Mouse (Mus musculus): ENCODE data around the gene En2. TPM values are rescaled to one million over a fixed set of nuclear protein-coding genes. Genes with fewer than 3 reads are reported as not detected.

The En2 gene
- polyA plus RNA-seq, 1 experiment from 2014 or later = 0.22 TPM

DNA sequence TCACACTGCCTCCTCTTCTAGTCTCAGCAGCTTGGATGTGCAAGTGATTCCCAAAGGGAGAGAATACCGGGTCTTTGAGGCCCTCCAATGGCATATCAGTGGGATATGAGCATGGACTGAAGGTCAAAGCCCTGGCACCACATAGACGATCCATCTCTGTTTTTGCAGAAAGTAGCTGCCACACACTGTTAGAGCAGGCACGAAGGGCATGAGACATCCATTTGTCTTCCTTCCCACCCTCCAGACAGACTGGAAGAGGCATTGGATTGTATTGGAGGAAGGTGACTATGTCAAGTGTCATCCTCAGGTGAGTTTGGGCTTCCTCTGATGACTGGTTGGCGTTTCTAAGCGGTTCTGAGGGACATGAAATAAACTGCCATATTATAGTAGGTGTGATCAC, 12.8 kb downstream of the En2 start:
- Histone ChIP-seq H3K36me3 (replicated peaks; ENCODE audit: control insufficient read depth, insufficient read depth, low read depth, low read length) (no peaks in the 10 kb centered on the region), H3K4me1 (ENCODE audit: control insufficient read depth, insufficient read depth, low read length) (no peaks in the 10 kb centered on the region), H3K27ac (replicated peaks; ENCODE audit: low read depth, low read length) (no peak overlapping the region), H3K4me2 (ENCODE audit: low read depth, low read length) (no peak overlapping the region), H3K9ac (replicated peaks; ENCODE audit: low read length) (no peak overlapping the region), H3K9me3 (replicated peaks; ENCODE audit: control insufficient read depth, low read length) (no peaks in the 10 kb centered on the region), H3K27me3 (ENCODE audit: control insufficient read depth, insufficient read depth, low read length) (peaks cover 65% of the 10 kb centered on the region), H3K4me3 (ENCODE audit: low read depth, low read length) (no peak overlapping the region)
- ATAC-seq (replicated peaks; ENCODE audit: insufficient number of reproducible peaks, low FRiP score, low TSS enrichment, low read depth) = no peak
- no peak for DNase-seq (ENCODE audit: low spot score)
- 20% methylated on average over 5 of the region's 5 CpGs for WGBS

DNA sequence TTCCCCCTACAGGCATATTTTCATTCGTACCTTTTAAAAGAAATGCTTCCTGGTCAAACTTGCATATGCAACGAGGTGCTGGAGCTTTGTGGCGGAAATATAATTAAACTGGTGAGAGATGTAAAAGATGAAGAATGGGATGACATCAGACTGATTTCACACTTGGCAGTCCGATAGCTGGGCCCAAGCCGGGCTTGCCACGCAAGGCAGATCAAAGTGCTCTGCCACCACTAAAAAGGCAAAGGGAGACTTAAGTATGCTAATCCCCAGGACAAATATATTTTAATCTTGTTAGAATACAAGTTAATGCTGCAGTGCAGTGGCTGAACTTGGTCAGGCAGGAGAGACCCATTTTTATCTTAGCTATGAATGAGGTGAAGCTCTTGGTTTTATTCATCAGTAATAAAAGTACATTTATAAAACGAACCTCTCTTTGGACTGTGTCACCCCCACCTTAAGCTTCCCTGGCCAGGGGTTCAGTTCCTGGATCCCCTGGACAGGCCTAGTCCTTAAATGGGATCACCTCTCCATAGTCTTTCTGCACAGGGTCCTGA, 13.8 kb downstream of the En2 start:
- no peak for DNase-seq (ENCODE audit: low spot score)
- no peak overlapping the region for H3K9ac ChIP-seq (replicated peaks; ENCODE audit: low read length)
- no peak overlapping the region for H3K4me2 ChIP-seq (ENCODE audit: low read depth, low read length)
- no peak overlapping the region for H3K4me3 ChIP-seq (ENCODE audit: low read depth, low read length)
- H3K4me1 ChIP-seq (ENCODE audit: control insufficient read depth, insufficient read depth, low read length) = no peaks in the 10 kb centered on the region
- WGBS = 20% methylated on average over 7 of the region's 7 CpGs
- H3K27ac ChIP-seq (replicated peaks; ENCODE audit: low read depth, low read length) = no peak overlapping the region
- H3K9me3 ChIP-seq (replicated peaks; ENCODE audit: control insufficient read depth, low read length) = no peaks in the 10 kb centered on the region
- no peak for ATAC-seq (replicated peaks; ENCODE audit: insufficient number of reproducible peaks, low FRiP score, low TSS enrichment, low read depth)
- H3K27me3 ChIP-seq (ENCODE audit: control insufficient read depth, insufficient read depth, low read length) = peaks cover 55% of the 10 kb centered on the region
- no peaks in the 10 kb centered on the region for H3K36me3 ChIP-seq (replicated peaks; ENCODE audit: control insufficient read depth, insufficient read depth, low read depth, low read length)

DNA sequence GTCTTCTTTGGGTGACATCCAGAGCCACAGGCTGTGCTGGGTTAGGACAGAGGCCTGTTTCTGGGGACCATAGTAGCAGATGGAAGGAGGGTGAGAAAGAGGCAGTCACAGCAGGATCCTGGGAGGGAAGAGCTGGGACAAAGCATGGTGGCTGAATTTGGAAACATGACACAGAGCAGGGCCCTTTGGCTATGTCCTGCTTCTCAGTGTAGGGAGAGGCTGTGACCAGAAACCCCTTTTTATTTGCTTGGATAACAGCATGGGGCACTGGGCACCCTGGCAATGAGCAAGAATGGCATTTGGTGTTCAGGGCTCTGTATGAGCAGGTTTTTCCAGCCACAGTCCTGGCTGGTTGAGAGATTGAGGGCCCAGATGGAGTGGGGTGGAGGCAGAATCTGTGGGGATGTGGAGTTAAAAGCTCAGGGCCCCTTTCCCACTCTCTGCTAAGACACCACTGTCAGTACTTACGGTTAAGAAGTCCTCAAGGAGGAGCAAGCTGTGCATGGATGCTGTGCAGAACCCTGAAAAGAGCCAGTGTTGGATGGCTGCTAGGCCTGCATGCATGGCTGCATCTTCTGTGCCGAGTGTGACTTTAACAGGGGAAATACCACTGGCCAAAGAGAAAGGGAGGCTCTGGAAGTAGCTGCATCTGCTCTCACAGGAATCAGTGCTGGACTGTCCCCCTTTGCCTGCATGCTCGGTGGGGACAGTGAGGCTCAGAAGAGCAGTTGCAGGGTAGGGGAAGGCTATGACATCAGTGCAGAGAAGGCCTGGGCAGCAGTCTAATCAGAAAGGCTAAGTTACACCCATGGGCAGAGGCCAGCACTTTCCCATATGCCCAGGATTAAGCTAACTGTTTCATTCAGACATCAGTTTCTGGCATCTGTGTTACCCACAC, 26.0 kb downstream of the En2 start:
- no peaks in the 10 kb centered on the region for H3K4me1 ChIP-seq (ENCODE audit: control insufficient read depth, insufficient read depth, low read length)
- no peaks in the 10 kb centered on the region for H3K36me3 ChIP-seq (replicated peaks; ENCODE audit: control insufficient read depth, insufficient read depth, low read depth, low read length)
- H3K4me2 ChIP-seq (ENCODE audit: low read depth, low read length) = no peak overlapping the region
- DNase-seq (ENCODE audit: low spot score) (no peak), ATAC-seq (replicated peaks; ENCODE audit: insufficient number of reproducible peaks, low FRiP score, low TSS enrichment, low read depth) (0 out of 2 replicates have a peak, but pooled peaks have one; percentile 29)
- H3K4me3 ChIP-seq (ENCODE audit: low read depth, low read length) = no peak overlapping the region
- no peak overlapping the region for H3K9ac ChIP-seq (replicated peaks; ENCODE audit: low read length)
- no peak overlapping the region for H3K27ac ChIP-seq (replicated peaks; ENCODE audit: low read depth, low read length)
- no peaks in the 10 kb centered on the region for H3K27me3 ChIP-seq (ENCODE audit: control insufficient read depth, insufficient read depth, low read length)
- WGBS = 23% methylated on average over 3 of the region's 3 CpGs
- no peaks in the 10 kb centered on the region for H3K9me3 ChIP-seq (replicated peaks; ENCODE audit: control insufficient read depth, low read length)

DNA sequence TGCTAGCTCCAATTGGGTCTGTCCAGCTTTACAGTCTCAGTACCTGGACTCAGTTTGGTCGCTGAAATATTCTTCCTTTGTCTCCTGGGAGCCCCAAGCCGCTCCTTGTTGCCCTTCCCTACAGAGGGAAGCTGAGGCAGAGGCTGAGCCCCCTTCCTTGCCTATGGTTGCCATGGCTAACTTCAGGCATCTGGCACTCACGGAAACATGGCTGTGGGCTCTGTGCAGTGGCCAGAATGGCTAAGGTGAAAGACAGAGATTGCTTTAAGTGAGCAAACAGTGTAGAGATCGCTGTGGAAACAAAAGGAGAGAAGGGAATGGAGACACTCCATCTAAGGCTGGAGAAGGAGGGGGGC, 26.6 kb downstream of the En2 start:
- 44% methylated on average over 4 of the region's 4 CpGs for WGBS
- H3K4me1 ChIP-seq (ENCODE audit: control insufficient read depth, insufficient read depth, low read length) = no peaks in the 10 kb centered on the region
- H3K27me3 ChIP-seq (ENCODE audit: control insufficient read depth, insufficient read depth, low read length) = no peaks in the 10 kb centered on the region
- no peak overlapping the region for H3K27ac ChIP-seq (replicated peaks; ENCODE audit: low read depth, low read length)
- H3K36me3 ChIP-seq (replicated peaks; ENCODE audit: control insufficient read depth, insufficient read depth, low read depth, low read length) = no peaks in the 10 kb centered on the region
- H3K4me3 ChIP-seq (ENCODE audit: low read depth, low read length) = no peak overlapping the region
- DNase-seq (ENCODE audit: low spot score) = no peak
- H3K4me2 ChIP-seq (ENCODE audit: low read depth, low read length) = no peak overlapping the region
- H3K9me3 ChIP-seq (replicated peaks; ENCODE audit: control insufficient read depth, low read length) = no peaks in the 10 kb centered on the region
- no peak for ATAC-seq (replicated peaks; ENCODE audit: insufficient number of reproducible peaks, low FRiP score, low TSS enrichment, low read depth)
- no peak overlapping the region for H3K9ac ChIP-seq (replicated peaks; ENCODE audit: low read length)

DNA sequence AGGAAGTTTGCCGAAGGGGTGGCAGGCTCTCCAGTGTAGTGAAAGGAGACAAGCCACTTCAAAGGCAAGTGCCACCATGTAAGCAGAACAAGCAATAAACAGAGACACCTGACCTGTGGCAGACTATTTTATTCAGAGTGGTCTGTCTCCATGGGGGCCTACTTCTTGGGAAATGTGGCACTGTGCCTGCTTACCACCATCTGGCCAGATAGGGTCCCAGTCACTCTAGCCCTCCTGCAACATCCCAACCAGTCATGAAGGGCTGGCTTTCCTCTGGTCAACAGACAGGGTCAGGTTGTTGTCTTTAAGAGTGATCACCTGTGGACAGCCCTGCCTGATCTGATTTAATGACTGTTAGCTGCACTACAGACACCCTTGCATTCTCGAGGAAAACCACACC, 30.0 kb downstream of the En2 start:
- Histone ChIP-seq H3K27me3 (ENCODE audit: control insufficient read depth, insufficient read depth, low read length) (no peaks in the 10 kb centered on the region), H3K36me3 (replicated peaks; ENCODE audit: control insufficient read depth, insufficient read depth, low read depth, low read length) (no peaks in the 10 kb centered on the region), H3K9ac (replicated peaks; ENCODE audit: low read length) (no peak overlapping the region), H3K4me3 (ENCODE audit: low read depth, low read length) (no peak overlapping the region), H3K27ac (replicated peaks; ENCODE audit: low read depth, low read length) (no peak overlapping the region), H3K9me3 (replicated peaks; ENCODE audit: control insufficient read depth, low read length) (no peaks in the 10 kb centered on the region), H3K4me1 (ENCODE audit: control insufficient read depth, insufficient read depth, low read length) (no peaks in the 10 kb centered on the region), H3K4me2 (ENCODE audit: low read depth, low read length) (no peak overlapping the region)
- no peak for DNase-seq (ENCODE audit: low spot score)
- 66% methylated on average over 2 of the region's 2 CpGs for WGBS
- no peak for ATAC-seq (replicated peaks; ENCODE audit: insufficient number of reproducible peaks, low FRiP score, low TSS enrichment, low read depth)

DNA sequence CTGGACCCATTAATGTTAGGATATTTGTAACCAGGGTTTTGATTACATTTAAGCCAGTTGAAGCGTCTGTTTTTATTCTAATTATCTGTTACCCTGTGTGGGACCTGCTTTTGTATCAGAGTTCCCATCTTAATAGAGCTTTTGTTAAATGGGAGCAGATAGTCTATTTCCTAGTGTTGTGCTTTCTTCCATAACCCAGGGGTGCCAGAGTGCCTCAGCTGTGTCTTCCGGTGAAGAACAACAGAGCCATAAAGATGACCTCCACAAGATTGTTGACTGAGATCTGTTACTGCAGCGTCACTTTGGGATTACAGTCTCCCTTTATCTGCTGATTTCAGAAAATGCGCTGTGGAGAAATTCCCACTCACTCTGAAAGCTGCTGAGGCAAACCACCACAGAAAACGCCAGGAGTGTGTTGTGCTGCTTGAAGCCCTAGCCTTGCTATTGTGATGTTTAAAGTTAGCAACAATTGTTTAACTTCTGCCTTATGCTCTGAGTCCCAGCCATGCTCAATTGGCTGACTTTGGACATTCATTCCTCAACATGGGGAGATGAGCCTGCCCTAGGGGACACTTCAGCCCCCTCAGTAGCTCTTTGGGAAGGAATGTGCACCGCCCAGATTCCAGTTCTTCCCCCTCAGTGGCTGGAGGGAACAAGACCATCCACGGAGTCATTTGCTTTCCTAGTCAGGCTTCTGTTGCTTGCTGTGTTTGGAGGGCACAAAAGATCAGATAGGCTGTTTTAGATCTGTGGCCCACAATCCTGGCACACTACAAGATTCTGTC, 33.8 kb downstream of the En2 start:
- 38% methylated on average over 7 of the region's 7 CpGs for WGBS
- no peak overlapping the region for H3K9ac ChIP-seq (replicated peaks; ENCODE audit: low read length)
- DNase-seq (ENCODE audit: low spot score) = no peak
- H3K27ac ChIP-seq (replicated peaks; ENCODE audit: low read depth, low read length) = no peak overlapping the region
- no peak for ATAC-seq (replicated peaks; ENCODE audit: insufficient number of reproducible peaks, low FRiP score, low TSS enrichment, low read depth)
- H3K4me2 ChIP-seq (ENCODE audit: low read depth, low read length) = no peak overlapping the region
- H3K36me3 ChIP-seq (replicated peaks; ENCODE audit: control insufficient read depth, insufficient read depth, low read depth, low read length) = no peaks in the 10 kb centered on the region
- peaks cover 1% of the 10 kb centered on the region for H3K27me3 ChIP-seq (ENCODE audit: control insufficient read depth, insufficient read depth, low read length)
- no peaks in the 10 kb centered on the region for H3K9me3 ChIP-seq (replicated peaks; ENCODE audit: control insufficient read depth, low read length)
- no peaks in the 10 kb centered on the region for H3K4me1 ChIP-seq (ENCODE audit: control insufficient read depth, insufficient read depth, low read length)
- H3K4me3 ChIP-seq (ENCODE audit: low read depth, low read length) = no peak overlapping the region

DNA sequence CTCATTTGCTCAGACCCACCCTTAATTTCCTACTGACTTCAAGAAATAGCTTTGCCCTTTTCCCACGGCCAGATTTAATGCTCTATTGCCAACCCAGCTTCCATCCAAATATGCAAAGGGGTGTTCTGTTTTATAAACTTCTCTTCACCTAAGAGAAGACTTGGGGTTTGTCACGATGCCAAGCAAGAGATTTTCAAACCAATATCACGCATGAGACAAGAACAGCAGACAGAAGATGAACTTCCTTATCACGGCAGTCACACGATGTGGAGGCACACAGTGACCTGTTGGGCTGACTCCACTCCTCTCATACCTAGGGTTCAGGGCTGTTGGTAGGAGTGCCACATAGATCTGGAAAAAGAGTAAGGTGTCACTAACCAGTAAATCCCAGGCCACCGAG, 37.6 kb downstream of the En2 start:
- Histone ChIP-seq H3K27ac (replicated peaks; ENCODE audit: low read depth, low read length) (no peak overlapping the region), H3K36me3 (replicated peaks; ENCODE audit: control insufficient read depth, insufficient read depth, low read depth, low read length) (no peaks in the 10 kb centered on the region), H3K4me3 (ENCODE audit: low read depth, low read length) (no peak overlapping the region), H3K9ac (replicated peaks; ENCODE audit: low read length) (no peak overlapping the region), H3K4me1 (ENCODE audit: control insufficient read depth, insufficient read depth, low read length) (no peaks in the 10 kb centered on the region), H3K9me3 (replicated peaks; ENCODE audit: control insufficient read depth, low read length) (no peaks in the 10 kb centered on the region), H3K4me2 (ENCODE audit: low read depth, low read length) (no peak overlapping the region), H3K27me3 (ENCODE audit: control insufficient read depth, insufficient read depth, low read length) (peaks cover 22% of the 10 kb centered on the region)
- DNase-seq (ENCODE audit: low spot score) = no peak
- WGBS = 78% methylated on average over 6 of the region's 6 CpGs
- ATAC-seq (replicated peaks; ENCODE audit: insufficient number of reproducible peaks, low FRiP score, low TSS enrichment, low read depth) = no peak

DNA sequence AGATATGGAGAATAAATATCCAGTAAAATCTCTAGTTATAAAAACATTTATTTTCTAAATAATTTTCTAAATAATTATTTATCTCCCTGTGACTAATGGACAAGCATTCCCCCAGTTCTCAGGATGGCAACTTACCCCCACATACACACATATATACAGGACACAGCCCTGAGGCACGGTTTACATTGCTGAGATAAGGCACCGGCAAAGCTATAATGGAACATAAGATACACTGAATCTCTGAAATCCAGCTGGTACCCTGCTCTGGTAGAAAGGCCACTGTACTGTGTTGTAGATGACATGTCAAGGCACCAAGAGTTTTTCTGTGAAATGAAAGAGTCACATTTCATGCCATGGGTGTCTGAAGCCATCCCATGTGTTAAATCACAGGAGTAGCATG, 39.2 kb downstream of the En2 start:
- DNase-seq (ENCODE audit: low spot score) (no peak), ATAC-seq (replicated peaks; ENCODE audit: insufficient number of reproducible peaks, low FRiP score, low TSS enrichment, low read depth) (no peak)
- no peaks in the 10 kb centered on the region for H3K9me3 ChIP-seq (replicated peaks; ENCODE audit: control insufficient read depth, low read length)
- H3K27me3 ChIP-seq (ENCODE audit: control insufficient read depth, insufficient read depth, low read length) = peaks cover 37% of the 10 kb centered on the region
- H3K4me2 ChIP-seq (ENCODE audit: low read depth, low read length) = no peak overlapping the region
- no peak overlapping the region for H3K9ac ChIP-seq (replicated peaks; ENCODE audit: low read length)
- no peaks in the 10 kb centered on the region for H3K36me3 ChIP-seq (replicated peaks; ENCODE audit: control insufficient read depth, insufficient read depth, low read depth, low read length)
- no peak overlapping the region for H3K4me3 ChIP-seq (ENCODE audit: low read depth, low read length)
- 72% methylated on average over 2 of the region's 2 CpGs for WGBS
- no peak overlapping the region for H3K27ac ChIP-seq (replicated peaks; ENCODE audit: low read depth, low read length)
- no peaks in the 10 kb centered on the region for H3K4me1 ChIP-seq (ENCODE audit: control insufficient read depth, insufficient read depth, low read length)
